Mouse (Mus musculus) gastrocnemius, adult 2 months (tissue): ENCODE data around the gene Cep112. TPM values are rescaled to one million over a fixed set of nuclear protein-coding genes. Genes with fewer than 3 reads are reported as not detected.

Source experiments
- DNase-seq: peaks from one replicate; pipeline ENCODE4 v3.0.0; 2022
- H3K27ac ChIP-seq: fragments of 200-600 bp; 2 replicates; pipeline ENCODE4 v1.8.1; 2022; ENCODE audit warnings: mild to moderate bottlenecking
- H3K4me3 ChIP-seq: fragments of 200-600 bp; 2 replicates; pipeline ENCODE4 v1.8.1; 2022; ENCODE audit warnings: mild to moderate bottlenecking, moderate library complexity
- CTCF ChIP-seq: fragments of 200-600 bp; IDR thresholded peaks from 2 replicates; pipeline ENCODE4 v1.8.1; 2022; ENCODE audit warnings: antibody characterized with exemption, mild to moderate bottlenecking, moderate library complexity
- intact Hi-C: fragments of 180-260 bp; cut with DNase I; formaldehyde crosslinking; loops from one replicate; pipeline ENCODE4 v1.15.1; 2025
- total RNA-seq, 2 experiments: library from RNA; stranded (reverse); gene quantifications; 2 replicates each; pipeline ENCODE4 v1.2.3; 2021

Gene Cep112
- total RNA-seq, 2 experiments from 2014 or later, result 2.5 to 3.3 TPM

DNA sequence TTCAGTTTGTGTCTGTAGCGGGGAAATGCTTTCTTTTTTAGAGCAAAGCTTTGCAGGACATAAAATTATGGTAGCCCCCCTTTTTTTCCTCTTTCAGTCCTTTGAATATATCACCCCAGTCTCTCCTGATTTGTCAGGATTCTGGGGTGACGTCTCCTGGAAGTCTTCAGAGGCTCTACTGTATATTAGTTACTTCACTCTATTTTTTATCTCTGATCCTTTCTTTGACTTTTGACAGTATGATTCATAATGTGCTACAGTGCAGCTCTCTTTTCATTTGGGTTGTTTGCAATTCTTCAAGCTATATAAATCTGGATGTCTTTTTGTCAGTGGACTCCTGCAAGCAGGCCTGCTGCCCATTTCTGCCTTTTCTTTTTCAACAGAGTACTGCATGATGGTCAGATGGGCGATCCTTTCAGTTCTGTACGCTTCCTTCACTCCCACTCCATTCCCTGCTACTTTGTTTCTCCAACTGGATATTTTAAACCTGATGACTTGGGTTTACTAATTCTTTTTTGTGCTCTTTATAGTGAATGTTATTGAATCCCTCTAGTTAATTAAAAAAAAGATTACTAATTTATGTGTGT is 39.8 kb downstream of the Cep112 start:
- intact Hi-C loops, result no loop called here
- no peak for DNase-seq
- Histone ChIP-seq H3K27ac (no peak overlapping the region), H3K4me3 (no peak overlapping the region)
- no peak for TF ChIP-seq CTCF

- intact Hi-C loops, result no loop called here
- H3K27ac ChIP-seq, result no peak overlapping the region
- no peak overlapping the region for H3K4me3 ChIP-seq
- TF ChIP-seq CTCF, result no peak
- no peak for DNase-seq
These were observed 50.7 kb downstream of the Cep112 start for GRCm38 (mm10) chr11:108475738-108476137.

- TF ChIP-seq CTCF, result no peak
- intact Hi-C loops, result no loop called here
- no peak for DNase-seq
- Histone ChIP-seq H3K4me3 (no peak overlapping the region), H3K27ac (no peak overlapping the region)
These were observed 51.2 kb downstream of the Cep112 start for GRCm38 (mm10) chr11:108476226-108476625.

GRCm38 (mm10) chr11:108483976-108484375 is 59.0 kb downstream of the Cep112 start:
- Histone ChIP-seq H3K4me3 (no peak overlapping the region), H3K27ac (no peak overlapping the region)
- intact Hi-C loops, result no loop called here
- TF ChIP-seq CTCF, result no peak
- no peak for DNase-seq

GRCm38 (mm10) chr11:108488256-108488655 is 63.3 kb downstream of the Cep112 start:
- Histone ChIP-seq H3K4me3 (no peak overlapping the region), H3K27ac (no peak overlapping the region)
- no peak for DNase-seq
- TF ChIP-seq CTCF, result no peak
- intact Hi-C loops, result no loop called here

DNA sequence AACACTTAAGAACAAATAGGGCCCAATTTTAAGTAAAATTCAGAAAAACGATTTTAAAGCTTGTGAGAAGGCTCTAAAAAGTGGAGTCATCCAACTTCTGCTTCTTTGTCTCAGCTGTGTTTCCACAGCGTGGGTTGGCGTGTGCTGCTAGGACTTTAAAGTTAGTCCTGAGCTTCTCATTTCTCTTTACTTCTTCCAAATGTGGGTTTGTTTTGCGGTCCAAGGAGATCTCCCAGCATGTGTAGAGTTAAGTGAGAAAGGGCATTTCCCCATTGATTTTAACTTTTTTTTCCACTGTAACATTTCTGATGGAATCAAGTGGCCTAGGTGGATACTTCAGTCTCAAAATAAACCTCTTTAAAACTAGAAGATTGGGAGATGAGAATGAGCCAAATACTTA is 64.9 kb downstream of the Cep112 start:
- intact Hi-C loops, result no loop called here
- TF ChIP-seq CTCF, result no peak
- DNase-seq, result no peak
- Histone ChIP-seq H3K4me3 (no peak overlapping the region), H3K27ac (no peak overlapping the region)

DNA sequence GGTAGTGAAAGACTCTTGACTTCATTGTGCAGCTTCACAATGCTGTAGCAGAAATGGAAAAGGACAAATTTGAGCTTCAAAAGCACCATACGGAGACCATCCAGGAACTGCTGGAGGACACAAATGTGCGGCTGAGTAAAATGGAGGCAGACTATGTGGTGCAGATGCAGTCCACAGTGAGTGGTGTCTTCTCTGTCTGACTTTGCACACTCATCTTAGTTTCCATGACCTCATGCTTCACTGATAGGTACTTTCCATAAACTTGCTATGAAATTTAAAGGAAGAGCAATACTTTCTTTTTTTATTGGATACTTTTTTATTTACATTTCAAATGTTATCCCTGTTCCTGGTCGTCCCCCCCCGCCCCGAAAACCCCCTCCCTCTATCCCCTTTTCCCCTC is 83.2 kb downstream of the Cep112 start:
- no peak overlapping the region for H3K27ac ChIP-seq
- no peak for TF ChIP-seq CTCF
- no peak overlapping the region for H3K4me3 ChIP-seq
- no peak for DNase-seq
- intact Hi-C loops, result no loop called here

- no peak overlapping the region for H3K4me3 ChIP-seq
- TF ChIP-seq CTCF, result no peak
- intact Hi-C loops, result no loop called here
- no peak for DNase-seq
- H3K27ac ChIP-seq, result no peak overlapping the region
These were observed 102.9 kb downstream of the Cep112 start for GRCm38 (mm10) chr11:108527725-108528363.

GRCm38 (mm10) chr11:108532901-108533300 is 107.9 kb downstream of the Cep112 start:
- intact Hi-C loops, result no loop called here
- Histone ChIP-seq H3K27ac (no peak overlapping the region), H3K4me3 (no peak overlapping the region)
- DNase-seq, result no peak
- no peak for TF ChIP-seq CTCF

DNA sequence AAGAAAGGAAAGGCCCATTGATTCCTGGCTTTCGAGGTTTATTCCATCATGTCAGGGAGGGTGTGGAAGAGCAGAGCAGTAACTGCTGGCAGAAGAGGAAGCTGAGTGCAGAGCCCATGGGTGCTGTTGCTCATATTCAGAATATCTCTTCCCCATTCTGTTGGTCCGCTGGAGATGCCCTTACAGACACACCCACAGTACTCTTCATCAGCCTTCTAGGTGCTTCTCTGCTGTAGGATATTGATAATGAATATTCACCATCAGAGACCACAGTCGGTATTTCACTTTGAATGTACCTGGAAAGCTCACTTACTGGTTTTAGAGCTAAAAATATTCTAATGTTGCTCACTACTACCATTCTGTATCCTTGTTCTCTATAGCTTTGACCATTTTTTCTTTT is 109.0 kb downstream of the Cep112 start:
- no peak overlapping the region for H3K27ac ChIP-seq
- intact Hi-C loops, result no loop called here
- H3K4me3 ChIP-seq, result no peak overlapping the region
- TF ChIP-seq CTCF, result no peak
- no peak for DNase-seq

DNA sequence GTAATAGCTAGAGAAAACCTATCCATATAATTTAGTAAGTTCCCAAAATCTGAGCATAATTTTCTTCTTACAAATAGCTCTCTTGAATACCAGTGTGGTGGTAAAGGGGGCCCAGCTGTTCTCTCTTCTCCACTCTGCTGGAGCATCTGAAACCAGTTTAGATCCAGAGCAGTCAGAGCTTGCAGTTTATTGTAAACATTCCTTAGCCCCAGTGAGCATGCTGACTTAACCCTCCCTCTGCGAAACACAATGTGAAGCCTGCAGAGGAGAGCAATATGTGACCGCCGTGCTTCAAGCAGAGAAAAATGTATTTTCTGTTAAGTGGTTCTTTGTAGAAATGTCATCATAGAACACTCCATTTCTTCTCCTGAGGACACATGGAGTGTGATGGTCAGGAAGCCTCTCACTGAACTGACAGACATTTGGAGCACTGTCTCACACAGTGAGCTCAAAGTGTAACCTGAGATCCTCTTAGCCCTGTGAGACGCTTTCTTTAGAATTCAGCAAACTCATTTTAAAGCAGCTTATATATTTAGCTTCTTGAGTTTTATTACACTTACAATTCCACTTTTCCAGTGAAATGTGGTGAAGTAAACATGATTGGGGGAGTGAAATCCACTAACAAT is 128.1 kb downstream of the Cep112 start:
- intact Hi-C loops, result no loop called here
- H3K27ac ChIP-seq, result no peak overlapping the region
- TF ChIP-seq CTCF, result no peak
- no peak for DNase-seq
- no peak overlapping the region for H3K4me3 ChIP-seq

- no peak for TF ChIP-seq CTCF
- no peak overlapping the region for H3K4me3 ChIP-seq
- no peak overlapping the region for H3K27ac ChIP-seq
- intact Hi-C loops, result no loop called here
- DNase-seq, result no peak
These were observed 128.9 kb downstream of the Cep112 start for GRCm38 (mm10) chr11:108553881-108554280.

GRCm38 (mm10) chr11:108558544-108558943 is 133.6 kb downstream of the Cep112 start:
- intact Hi-C loops, result no loop called here
- Histone ChIP-seq H3K4me3 (no peak overlapping the region), H3K27ac (no peak overlapping the region)
- TF ChIP-seq CTCF, result no peak
- no peak for DNase-seq

DNA sequence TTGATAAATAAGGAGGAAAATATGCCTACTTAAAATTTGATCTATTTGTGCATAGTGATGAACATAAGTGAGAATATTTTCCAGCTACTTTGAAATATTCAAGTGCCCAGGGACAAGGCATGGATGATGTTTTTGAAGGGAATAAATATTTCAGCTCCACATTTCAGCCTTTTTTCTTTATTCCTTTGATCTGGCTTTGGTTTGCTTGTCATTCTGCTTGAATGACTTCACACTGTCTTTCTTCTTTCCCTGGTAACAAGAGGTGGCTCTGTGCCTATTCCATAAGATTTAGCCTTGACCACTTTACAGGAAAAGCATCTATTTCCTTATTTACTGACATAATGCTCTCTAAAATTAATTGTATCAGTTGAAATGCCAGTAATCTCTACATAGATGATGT is 134.5 kb downstream of the Cep112 start:
- TF ChIP-seq CTCF, result no peak

More for the DNA sequence above, 134.5 kb downstream of the Cep112 start:
- DNase-seq, result no peak
- intact Hi-C loops, result no loop called here
- Histone ChIP-seq H3K4me3 (no peak overlapping the region), H3K27ac (no peak overlapping the region)
